Mouse (Mus musculus) liver, adult 2 months (tissue): ENCODE data around the gene Prcd.

Experiments
- CTCF ChIP-seq: fragments of 200-500 bp; IDR thresholded peaks from 2 replicates; pipeline ENCODE4 v1.5.1; 2011; ENCODE audit warnings: low read depth, low read length, control low read depth
- POLR2A ChIP-seq: fragments of 200-500 bp; IDR thresholded peaks from 2 replicates; pipeline ENCODE4 v1.6.1; 2011; ENCODE audit warnings: low read length, control low read depth; ENCODE audit not compliant: insufficient read depth; ENCODE audit errors: extremely low read depth

GRCm38 (mm10) chr11:116607717-116608116, 45.6 kb upstream of the Prcd start:
- TF ChIP-seq CTCF = no peak
- TF ChIP-seq POLR2A = no peak
